Mouse (Mus musculus) limb, embryonic 14.5 days (tissue): ENCODE data around the gene Wwc2. TPM values are rescaled to one million over a fixed set of nuclear protein-coding genes. Genes with fewer than 3 reads are reported as not detected.

Experiments used
- ATAC-seq: fragments of 200-750 bp; cut with Nextera tagmentation; 2 replicates; pipeline ENCODE4 v1.8.0; 2017; ENCODE audit warnings: low read depth, moderate number of reproducible peaks, moderate TSS enrichment; ENCODE audit not compliant: low FRiP score
- DNase-seq: peaks from one replicate; pipeline ENCODE4 v3.0.0-alpha.2; 2015; ENCODE audit warnings: low spot score
- H3K27ac ChIP-seq: fragments of 300-500 bp; sonication (generic); replicated peaks from 2 replicates; pipeline ENCODE4 v1.5.1; 2014; ENCODE audit warnings: low read depth, mild to moderate bottlenecking, low read length, moderate library complexity, mixed read lengths
- H3K27me3 ChIP-seq: fragments of 300-500 bp; sonication (generic); 2 replicates; pipeline ENCODE4 v1.6.1; 2014; ENCODE audit warnings: low read length, mixed read lengths; ENCODE audit not compliant: control insufficient read depth, insufficient read depth
- H3K36me3 ChIP-seq: fragments of 300-500 bp; sonication (generic); 2 replicates; pipeline ENCODE4 v1.6.1; 2014; ENCODE audit warnings: mild to moderate bottlenecking, low read length, moderate library complexity, mixed read lengths; ENCODE audit not compliant: control insufficient read depth, insufficient read depth
- H3K4me1 ChIP-seq: fragments of 300-500 bp; sonication (generic); 2 replicates; pipeline ENCODE4 v1.6.1; 2014; ENCODE audit warnings: antibody characterized with exemption, low read length, mixed read lengths; ENCODE audit not compliant: control insufficient read depth, insufficient read depth
- H3K4me2 ChIP-seq: fragments of 300-500 bp; sonication (generic); replicated peaks from 2 replicates; pipeline ENCODE4 v1.6.1; 2014; ENCODE audit warnings: low read depth, mild to moderate bottlenecking, low read length, moderate library complexity; ENCODE audit not compliant: severe bottlenecking
- H3K4me3 ChIP-seq: fragments of 300-500 bp; sonication (generic); replicated peaks from 2 replicates; pipeline ENCODE4 v1.5.1; 2014; ENCODE audit warnings: low read length
- H3K9ac ChIP-seq: fragments of 300-500 bp; sonication (generic); 2 replicates; pipeline ENCODE4 v1.6.1; 2014; ENCODE audit warnings: mild to moderate bottlenecking, low read depth, low read length, moderate library complexity; ENCODE audit not compliant: severe bottlenecking
- H3K9me3 ChIP-seq: fragments of 300-500 bp; sonication (generic); 2 replicates; pipeline ENCODE4 v1.6.1; 2016; ENCODE audit warnings: low read length; ENCODE audit not compliant: control insufficient read depth
- POLR2A ChIP-seq: fragments of 200-500 bp; IDR thresholded peaks from 2 replicates; pipeline ENCODE4 v1.8.0; 2012; ENCODE audit warnings: inconsistent platforms, mild to moderate bottlenecking, moderate library complexity, borderline replicate concordance; ENCODE audit not compliant: insufficient read depth, insufficient read length; ENCODE audit errors: extremely low read depth
- WGBS: fragments of 180-500 bp; shearing (Covaris S2); extraction: QIAGEN DNeasy Blood & Tissue Kit; methylation state at CpG from one replicate; pipeline ENCODE4 v1.1.7; 2014; 5-methylcytosine and 5-hydroxymethylcytosine counted together
- polyA plus RNA-seq, 2 experiments: library from polyadenylated mRNA; depleted of rRNA in 1 of 2; stranded (reverse) in 1 of 2; unstranded in 1 of 2; fragments of >200 nt; fragmentation: Nextera tagmentation in 1 of 2; extraction: Ambion mirVana in 1 of 2; gene quantifications; 2 replicates each; pipeline versions ENCODE4 v1.2.1 to v1.2.3; 2012 to 2014

Wwc2 gene
- polyA plus RNA-seq, 2 experiments = 10.9 to 13.5 TPM

- no peaks in the 10 kb centered on the region for H3K27me3 ChIP-seq
- no peaks in the 10 kb centered on the region for H3K36me3 ChIP-seq
- H3K4me1 ChIP-seq = peaks cover 34% of the 10 kb centered on the region
- peak; percentile 87 for ATAC-seq
- H3K4me2 ChIP-seq = peak overlapping the region; percentile 16; the same call in 1 of the 2 replicates
- no peak for TF ChIP-seq POLR2A
- H3K9me3 ChIP-seq = no peaks in the 10 kb centered on the region
- WGBS = 44% methylated on average over 16 of the region's 16 CpGs
- H3K27ac ChIP-seq = peak overlapping the region; percentile 40
- DNase-seq = peak; percentile 63
- H3K4me3 ChIP-seq = no peak overlapping the region
- H3K9ac ChIP-seq = no peak overlapping the region
Measured at GRCm38 (mm10) chr8:47932028-47932790, 58.5 kb downstream of the Wwc2 start.

GRCm38 (mm10) chr8:47931371-47931770, 59.4 kb downstream of the Wwc2 start:
- DNase-seq (no peak), ATAC-seq (no peak)
- 65% methylated on average over 7 of the region's 7 CpGs for WGBS
- H3K9ac ChIP-seq = no peak overlapping the region
- no peaks in the 10 kb centered on the region for H3K36me3 ChIP-seq
- H3K4me3 ChIP-seq = no peak overlapping the region
- H3K4me1 ChIP-seq = peaks cover 34% of the 10 kb centered on the region
- H3K4me2 ChIP-seq = no peak overlapping the region
- H3K27ac ChIP-seq = no peak overlapping the region
- H3K27me3 ChIP-seq = no peaks in the 10 kb centered on the region
- H3K9me3 ChIP-seq = no peaks in the 10 kb centered on the region
- TF ChIP-seq POLR2A = no peak

- H3K4me2 ChIP-seq = no peak overlapping the region
- H3K27me3 ChIP-seq = no peaks in the 10 kb centered on the region
- no peak overlapping the region for H3K27ac ChIP-seq
- ATAC-seq (no peak), DNase-seq (no peak)
- no peaks in the 10 kb centered on the region for H3K36me3 ChIP-seq
- H3K9ac ChIP-seq = no peak overlapping the region
- no peaks in the 10 kb centered on the region for H3K9me3 ChIP-seq
- TF ChIP-seq POLR2A = no peak
- H3K4me1 ChIP-seq = peaks cover 26% of the 10 kb centered on the region
- no peak overlapping the region for H3K4me3 ChIP-seq
- WGBS = 89% methylated on average over 12 of the region's 12 CpGs
Measured at GRCm38 (mm10) chr8:47929615-47930014, 61.1 kb downstream of the Wwc2 start.

- no peak overlapping the region for H3K4me2 ChIP-seq
- ATAC-seq (no peak), DNase-seq (no peak)
- no peak for TF ChIP-seq POLR2A
- H3K4me1 ChIP-seq = peaks cover 28% of the 10 kb centered on the region
- H3K9me3 ChIP-seq = no peaks in the 10 kb centered on the region
- no peak overlapping the region for H3K4me3 ChIP-seq
- no peak overlapping the region for H3K27ac ChIP-seq
- H3K27me3 ChIP-seq = no peaks in the 10 kb centered on the region
- H3K36me3 ChIP-seq = no peaks in the 10 kb centered on the region
- 84% methylated on average over 12 of the region's 12 CpGs for WGBS
- no peak overlapping the region for H3K9ac ChIP-seq
Measured at GRCm38 (mm10) chr8:47928604-47929185, 62.0 kb downstream of the Wwc2 start.

- no peaks in the 10 kb centered on the region for H3K27me3 ChIP-seq
- ATAC-seq (no peak), DNase-seq (no peak)
- no peak overlapping the region for H3K4me3 ChIP-seq
- peaks cover 7% of the 10 kb centered on the region for H3K36me3 ChIP-seq
- no peak overlapping the region for H3K9ac ChIP-seq
- H3K9me3 ChIP-seq = no peaks in the 10 kb centered on the region
- peaks cover 6% of the 10 kb centered on the region; the same call in 1 of the 2 replicates for H3K4me1 ChIP-seq
- H3K4me2 ChIP-seq = no peak overlapping the region
- H3K27ac ChIP-seq = no peak overlapping the region
- 61% methylated on average over 6 of the region's 6 CpGs for WGBS
- TF ChIP-seq POLR2A = no peak
Measured at GRCm38 (mm10) chr8:47924921-47925320, 65.8 kb downstream of the Wwc2 start.
